Comparison of ENCODE assay signal across 22 mouse cellular contexts in the genomic region with DNA sequence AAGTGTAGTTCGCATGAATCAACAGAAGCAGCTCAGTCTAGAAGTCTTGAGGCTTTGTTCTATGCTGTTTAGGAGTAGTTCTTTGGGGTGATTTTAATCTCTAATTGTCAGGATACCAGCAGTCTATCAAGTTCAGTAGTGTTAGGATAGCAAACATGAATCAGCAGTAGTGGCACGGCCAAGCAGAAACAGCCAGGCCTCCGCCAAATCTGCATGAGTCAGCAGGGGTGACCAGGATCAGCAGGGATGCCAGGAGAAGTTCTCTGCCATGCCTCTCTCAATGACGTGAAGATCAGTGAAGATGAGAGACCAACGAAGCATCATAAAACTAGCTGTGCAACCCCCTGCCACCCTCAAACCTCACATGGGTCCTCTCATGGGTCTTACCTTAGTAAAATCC. TPM values are rescaled to one million over a fixed set of nuclear protein-coding genes. Genes with fewer than 3 reads are reported as not detected.
DNase-seq lines count a peak whose midpoint lies in the region; ATAC-seq lines count a peak whose summit lies in the region.
"Had no signal": no experiment of that assay in that cellular context is flagged by ENCODE, and none has a peak within 500 bp of the region (broad histone marks: within the 10 kb centered on the region; RNA-seq: fewer than 3 reads in every experiment).

No protein-coding gene starts in this region.

- ATAC-seq in megakaryocyte-erythroid progenitor cell, adult 5-6 weeks (replicated peaks; ENCODE audit: low FRiP score, low TSS enrichment, poor library complexity, severe bottlenecking) = no peak
- ATAC-seq: forebrain, embryonic 13.5 days; forebrain, embryonic 15.5 days; forebrain, postnatal 0 days had no signal

- DNase-seq in heart, adult 11 months = peak; percentile 66
- no peak for DNase-seq in heart, adult 9 months (ENCODE audit: low spot score in 2 of 2)
- DNase-seq in 3134 (ENCODE audit: extremely low read depth, insufficient read length, low spot score) (peak; percentile 55), 3T3-L1 (ENCODE audit: low read depth, low spot score) (peak; percentile 34), NIH3T3 (ENCODE audit: low read depth) (peak; percentile 50)
- DNase-seq in ovary, postnatal 14 days (ENCODE audit: low spot score) = no peak
- DNase-seq: adrenal gland, adult 2 months; adrenal gland, postnatal 10 days; adrenal gland, postnatal 25 days; cerebellum, adult 11 months; cerebellum, adult 18-20 months; cerebellum, adult 8-10 months; cerebellum, adult 9-11 months; cerebellum, postnatal 14 days; cerebellum, postnatal 36 days; embryo, embryonic 11 days; forebrain, postnatal 0 days had no signal

RNA-seq across cellular contexts. Expression of gene Zfp84, which starts 7.9 kb away (rescaled TPM):
- total RNA-seq in megakaryocyte-erythroid progenitor cell, adult 5-6 weeks (2014; fragmentation: Nextera tagmentation) = 14.6 and 16.4 TPM in 2 replicates
- 17.8 and 19.6 TPM in 2 replicates for total RNA-seq in megakaryocyte-erythroid progenitor cell, adult 5-6 weeks (2017)

RNA-seq across cellular contexts. Expression of gene Zfp30, which starts 23.3 kb away (rescaled TPM):
- total RNA-seq in megakaryocyte-erythroid progenitor cell, adult 5-6 weeks (2014; fragmentation: Nextera tagmentation) = 1.4 TPM in 1 of 2 replicates, not detected in the other
- 0.50 and 0.56 TPM in 2 replicates for total RNA-seq in megakaryocyte-erythroid progenitor cell, adult 5-6 weeks (2017)

RNA-seq across cellular contexts. Expression of gene Catsperg2, which starts 33.6 kb away (rescaled TPM):
- not detected in 2 replicates for total RNA-seq in megakaryocyte-erythroid progenitor cell, adult 5-6 weeks (2014; fragmentation: Nextera tagmentation)
- not detected in 2 replicates for total RNA-seq in megakaryocyte-erythroid progenitor cell, adult 5-6 weeks (2017)
- total RNA-seq: adrenal gland, adult 2 months; adrenal gland, postnatal 10 days; adrenal gland, postnatal 25 days; common myeloid progenitor, adult 5-6 weeks; MEL had no signal

RNA-seq across cellular contexts. Expression of gene Zfp790, which starts 55.4 kb away (rescaled TPM):
- total RNA-seq in megakaryocyte-erythroid progenitor cell, adult 5-6 weeks (2014; fragmentation: Nextera tagmentation) = 4.0 and 7.6 TPM in 2 replicates
- 10.4 and 12.2 TPM in 2 replicates for total RNA-seq in megakaryocyte-erythroid progenitor cell, adult 5-6 weeks (2017)

Comparison
In these comparisons a context has a peak if more than half of its experiments do, and no peak if none do; other contexts are left out.
1. DNase-seq: peak in heart, adult 11 months (single experiment), 3134 (single experiment), 3T3-L1 (single experiment) and NIH3T3 (single experiment); none in heart, adult 9 months (0 of 2) and ovary, postnatal 14 days (single experiment).